Mouse (Mus musculus) NIH3T3 (cell line): ENCODE measurements around the gene Specc1.

ENCODE experiments used
- DNase-seq: peaks from one replicate; pipeline ENCODE4 v3.0.0-alpha.2; 2012; ENCODE audit warnings: low read depth

Specc1 gene

GRCm38 (mm10) chr11:61968875-61969274 is 12.3 kb downstream of the Specc1 start:
- DNase-seq: no peak

- DNase-seq: peak; percentile 88
These were observed 14.3 kb downstream of the Specc1 start for GRCm38 (mm10) chr11:61970901-61971300.

- DNase-seq: no peak
These were observed 15.1 kb downstream of the Specc1 start for GRCm38 (mm10) chr11:61971441-61972221.

- peak; percentile 60 for DNase-seq
These were observed 17.6 kb downstream of the Specc1 start for GRCm38 (mm10) chr11:61974106-61974707.

- no peak for DNase-seq
These were observed 19.2 kb downstream of the Specc1 start for GRCm38 (mm10) chr11:61975783-61976182.

- DNase-seq: peak; percentile 14
These were observed 24.7 kb downstream of the Specc1 start for GRCm38 (mm10) chr11:61981285-61981684.

GRCm38 (mm10) chr11:61982828-61983227 is 26.3 kb downstream of the Specc1 start:
- no peak for DNase-seq

GRCm38 (mm10) chr11:61986939-61987338 is 30.4 kb downstream of the Specc1 start:
- peak; percentile 57 for DNase-seq

GRCm38 (mm10) chr11:61989647-61990046 is 33.1 kb downstream of the Specc1 start:
- DNase-seq: no peak

- no peak for DNase-seq
These were observed 35.0 kb downstream of the Specc1 start for GRCm38 (mm10) chr11:61991576-61991975.

- DNase-seq: no peak
These were observed 36.2 kb downstream of the Specc1 start for GRCm38 (mm10) chr11:61992671-61993285.

GRCm38 (mm10) chr11:61999501-61999900 is 42.9 kb downstream of the Specc1 start:
- peak; percentile 37 for DNase-seq

GRCm38 (mm10) chr11:62000099-62000498 is 43.5 kb downstream of the Specc1 start:
- DNase-seq: no peak

- peak; percentile 16 for DNase-seq
These were observed 45.4 kb downstream of the Specc1 start for GRCm38 (mm10) chr11:62001977-62002376.

GRCm38 (mm10) chr11:62004881-62005240 is 48.3 kb downstream of the Specc1 start:
- no peak for DNase-seq

- DNase-seq: peak; percentile 86
These were observed 48.8 kb downstream of the Specc1 start for GRCm38 (mm10) chr11:62005241-62005910.

- DNase-seq: no peak
These were observed 49.3 kb downstream of the Specc1 start for GRCm38 (mm10) chr11:62005911-62006260.

- no peak for DNase-seq
These were observed 50.1 kb downstream of the Specc1 start for GRCm38 (mm10) chr11:62006680-62007079.

GRCm38 (mm10) chr11:62007984-62008383 is 51.4 kb downstream of the Specc1 start:
- DNase-seq: no peak

GRCm38 (mm10) chr11:62010625-62011231 is 54.2 kb downstream of the Specc1 start:
- DNase-seq: no peak

- DNase-seq: no peak
These were observed 55.5 kb downstream of the Specc1 start for GRCm38 (mm10) chr11:62012039-62012438.

GRCm38 (mm10) chr11:62013449-62013848 is 56.9 kb downstream of the Specc1 start:
- DNase-seq: no peak
